Mouse (Mus musculus) forebrain, embryonic 13.5 days (tissue): ENCODE measurements around the gene Snrnp70. TPM values are rescaled to one million over a fixed set of nuclear protein-coding genes. Genes with fewer than 3 reads are reported as not detected.

ENCODE experiments used
- polyA plus RNA-seq: library from polyadenylated mRNA; unstranded; fragments of >200 nt; fragmentation: Nextera tagmentation; extraction: Ambion mirVana; gene quantifications from 2 replicates; pipeline ENCODE4 v1.2.1, GENCODE M21; 2015

Gene Snrnp70
- polyA plus RNA-seq, 1 experiment from 2014 or later = 250 TPM

Other genes starting within 250 kb of the Snrnp70 start
- 97.5 TPM in 2 replicates for gene Pih1d1, start 241.4 kb downstream of the Snrnp70 start, polyA plus RNA-seq
- 35.6 and 36.4 TPM in 2 replicates for gene Aldh16a1, start 241.2 kb downstream of the Snrnp70 start, polyA plus RNA-seq
- 9.3 and 14.2 TPM in 2 replicates for gene Slc17a7, start 231.8 kb downstream of the Snrnp70 start, polyA plus RNA-seq
- gene Gfy, start 216.2 kb downstream of the Snrnp70 start, polyA plus RNA-seq = not detected in 2 replicates
- gene Pth2, start 214.7 kb downstream of the Snrnp70 start, polyA plus RNA-seq = not detected in 2 replicates
- 0.87 and 0.93 TPM in 2 replicates for gene Ccdc155, start 190.8 kb downstream of the Snrnp70 start, polyA plus RNA-seq
- gene Dkkl1, start 183.6 kb downstream of the Snrnp70 start, polyA plus RNA-seq = 0.59 and 0.63 TPM in 2 replicates
- 181 and 198 TPM in 2 replicates for gene Tead2, start 180.0 kb downstream of the Snrnp70 start, polyA plus RNA-seq
- 0.96 and 1.3 TPM in 2 replicates for gene Cd37, start 156.6 kb downstream of the Snrnp70 start, polyA plus RNA-seq
- gene Slc6a16, start 154.7 kb downstream of the Snrnp70 start, polyA plus RNA-seq = 0.11 and 0.23 TPM in 2 replicates
- not detected in 2 replicates for gene Slc6a21, start 118.2 kb downstream of the Snrnp70 start, polyA plus RNA-seq
- gene Trpm4, start 62.0 kb downstream of the Snrnp70 start, polyA plus RNA-seq = 5.0 and 6.4 TPM in 2 replicates
- 0.06 TPM in 1 of 2 replicates, not detected in the other for gene Hrc, start 60.5 kb downstream of the Snrnp70 start, polyA plus RNA-seq
- gene Ppfia3, start 28.7 kb downstream of the Snrnp70 start, polyA plus RNA-seq = 12.0 and 12.7 TPM in 2 replicates
- 2.9 and 4.5 TPM in 2 replicates for gene Lin7b, start 25.2 kb downstream of the Snrnp70 start, polyA plus RNA-seq
- gene Kcna7, start 9.9 kb upstream of the Snrnp70 start, polyA plus RNA-seq = not detected in 2 replicates
- gene Ntf5, start 18.0 kb upstream of the Snrnp70 start, polyA plus RNA-seq = not detected in 2 replicates
- gene Lhb, start 25.1 kb upstream of the Snrnp70 start, polyA plus RNA-seq = 0.44 and 1.1 TPM in 2 replicates
- gene Gys1, start 39.1 kb upstream of the Snrnp70 start, polyA plus RNA-seq = 20.9 and 23.0 TPM in 2 replicates
- gene Ruvbl2, start 42.4 kb upstream of the Snrnp70 start, polyA plus RNA-seq = 153 and 173 TPM in 2 replicates
- gene Ftl1, start 64.1 kb upstream of the Snrnp70 start, polyA plus RNA-seq = 6,730 and 6,791 TPM in 2 replicates
- 243 and 272 TPM in 2 replicates for gene Bax, start 71.2 kb upstream of the Snrnp70 start, polyA plus RNA-seq
- 0.11 and 0.22 TPM in 2 replicates for gene Tulp2, start 86.1 kb upstream of the Snrnp70 start, polyA plus RNA-seq
- 0.26 TPM in 1 of 2 replicates, not detected in the other for gene Gm45808, start 91.1 kb upstream of the Snrnp70 start, polyA plus RNA-seq
- gene Dhdh, start 93.1 kb upstream of the Snrnp70 start, polyA plus RNA-seq = 2.7 and 3.1 TPM in 2 replicates
- gene Nucb1, start 114.7 kb upstream of the Snrnp70 start, polyA plus RNA-seq = 73.2 and 85.4 TPM in 2 replicates
- 13.5 and 15.3 TPM in 2 replicates for gene Ppp1r15a, start 130.5 kb upstream of the Snrnp70 start, polyA plus RNA-seq
- gene Plekha4, start 130.6 kb upstream of the Snrnp70 start, polyA plus RNA-seq = 0.28 and 0.50 TPM in 2 replicates
- 0.14 TPM in 1 of 2 replicates, not detected in the other for gene Hsd17b14, start 159.2 kb upstream of the Snrnp70 start, polyA plus RNA-seq
- 18.9 and 23.7 TPM in 2 replicates for gene Bcat2, start 174.4 kb upstream of the Snrnp70 start, polyA plus RNA-seq
- gene Fgf21, start 219.7 kb upstream of the Snrnp70 start, polyA plus RNA-seq = 0.19 TPM in 1 of 2 replicates, not detected in the other
- gene Fut1, start 221.5 kb upstream of the Snrnp70 start, polyA plus RNA-seq = not detected in 2 replicates
- gene Izumo1, start 226.1 kb upstream of the Snrnp70 start, polyA plus RNA-seq = 0.10 TPM in 1 of 2 replicates, not detected in the other
- gene Rasip1, start 231.7 kb upstream of the Snrnp70 start, polyA plus RNA-seq = 5.7 TPM in 2 replicates
- 1.8 and 3.8 TPM in 2 replicates for gene Mamstr, start 244.2 kb upstream of the Snrnp70 start, polyA plus RNA-seq